Mouse (Mus musculus) stomach, embryonic 14.5 days (tissue): ENCODE measurements around the gene Myo16. TPM values are rescaled to one million over a fixed set of nuclear protein-coding genes. Genes with fewer than 3 reads are reported as not detected.

Experiments used
- ATAC-seq: fragments of 200-750 bp; cut with Nextera tagmentation; 2 replicates; pipeline ENCODE4 v1.8.0; 2017; ENCODE audit warnings: low read depth, moderate TSS enrichment; ENCODE audit not compliant: insufficient number of reproducible peaks, insufficient read depth, low FRiP score
- H3K27ac ChIP-seq: fragments of 300-500 bp; sonication (generic); 2 replicates; pipeline ENCODE4 v1.5.1; 2014; ENCODE audit warnings: mild to moderate bottlenecking, low read length, moderate library complexity, mixed read lengths
- H3K27me3 ChIP-seq: fragments of 300-500 bp; sonication (generic); 2 replicates; pipeline ENCODE4 v1.6.1; 2014; ENCODE audit warnings: low read length, control low read depth, mixed read lengths; ENCODE audit not compliant: control insufficient read depth, insufficient read depth
- H3K36me3 ChIP-seq: fragments of 300-500 bp; sonication (generic); 2 replicates; pipeline ENCODE4 v1.6.1; 2014; ENCODE audit warnings: mild to moderate bottlenecking, control low read depth, low read length, moderate library complexity, mixed read lengths; ENCODE audit not compliant: control insufficient read depth, insufficient read depth
- H3K4me1 ChIP-seq: fragments of 300-500 bp; sonication (generic); 2 replicates; pipeline ENCODE4 v1.6.1; 2014; ENCODE audit warnings: low read length, control low read depth, mixed read lengths; ENCODE audit not compliant: control insufficient read depth, insufficient read depth
- H3K4me2 ChIP-seq: fragments of 300-500 bp; sonication (generic); replicated peaks from 2 replicates; pipeline ENCODE4 v1.6.1; 2014; ENCODE audit warnings: low read depth, low read length, control low read depth
- H3K4me3 ChIP-seq: fragments of 300-500 bp; sonication (generic); 2 replicates; pipeline ENCODE4 v1.5.1; 2014; ENCODE audit warnings: low read depth, low read length, control low read depth
- H3K9ac ChIP-seq: fragments of 300-500 bp; sonication (generic); replicated peaks from 2 replicates; pipeline ENCODE4 v1.6.1; 2014; ENCODE audit warnings: low read depth, mild to moderate bottlenecking, control low read depth, low read length, moderate library complexity, mixed read lengths
- H3K9me3 ChIP-seq: fragments of 300-500 bp; sonication (generic); 2 replicates; pipeline ENCODE4 v1.6.1; 2016; ENCODE audit warnings: low read depth, low read length, control low read depth; ENCODE audit not compliant: control insufficient read depth
- WGBS: fragments of 180-500 bp; shearing (Covaris S2); extraction: QIAGEN DNeasy Blood & Tissue Kit; methylation state at CpG from one replicate; pipeline ENCODE4 v1.1.7; 2014; 5-methylcytosine and 5-hydroxymethylcytosine counted together
- polyA plus RNA-seq: library from polyadenylated mRNA; unstranded; fragments of >200 nt; fragmentation: Nextera tagmentation; extraction: Ambion mirVana; gene quantifications from 2 replicates; pipeline ENCODE4 v1.2.1, GENCODE M21; 2014

Myo16 gene
- polyA plus RNA-seq, result 5.1 and 6.4 TPM in 2 replicates

DNA sequence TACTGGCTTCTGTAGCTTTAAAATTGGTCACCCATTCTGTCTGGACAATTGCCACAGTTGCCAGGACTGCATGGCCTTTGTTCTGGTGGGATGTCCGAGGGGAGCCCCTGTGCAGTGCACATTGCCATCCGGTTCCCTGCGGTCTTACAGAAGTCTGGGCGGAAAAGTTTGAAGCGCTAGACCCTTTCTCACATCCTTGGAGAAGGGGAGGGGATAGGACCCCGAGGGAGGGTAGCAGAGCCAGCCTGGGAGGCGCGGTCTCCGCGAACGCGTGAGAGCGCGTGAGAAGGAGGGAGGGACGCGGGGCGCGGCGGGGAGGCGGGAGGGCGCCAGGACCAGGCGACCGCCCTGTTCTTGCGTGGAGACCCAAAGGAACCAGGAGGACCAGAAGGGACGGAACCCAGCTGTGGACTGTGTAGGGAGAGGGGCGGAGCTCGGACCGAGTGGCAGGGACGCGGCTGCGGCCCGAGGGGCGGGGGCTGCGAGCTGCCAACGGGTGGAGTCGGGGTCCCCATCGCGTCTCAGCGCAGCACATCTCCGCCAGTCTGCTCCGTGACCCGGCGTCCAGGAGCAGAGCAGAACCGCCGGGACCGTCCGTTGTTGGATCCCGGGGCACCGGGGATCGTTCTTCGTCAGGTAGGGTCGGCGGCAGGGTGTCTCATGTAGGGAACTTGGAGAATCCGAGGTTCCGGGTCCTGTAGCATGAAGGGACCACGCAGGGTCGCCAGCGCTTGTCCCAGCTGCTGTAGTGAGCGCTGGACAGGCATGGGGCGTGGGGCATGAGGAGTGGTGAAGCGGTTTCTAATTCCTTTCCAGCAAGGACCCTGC is at the start of gene Myo16:
Gene Myo16 (plus strand): TSS at position 301 of the 828 bp plus-strand sequence.
- WGBS, result under 1% methylated on average over 55 of the region's 61 CpGs
- Histone ChIP-seq H3K9me3 (no peaks in the 10 kb centered on the region), H3K4me1 (no peaks in the 10 kb centered on the region), H3K36me3 (no peaks in the 10 kb centered on the region), H3K9ac (peak within 1 kb of the TSS; percentile 31; the same call in 1 of the 2 replicates), H3K4me3 (peak within 1 kb of the TSS; percentile 37), H3K27ac (no peak within 1 kb of the TSS), H3K4me2 (peak within 1 kb of the TSS; percentile 65), H3K27me3 (0 out of 2 replicates have a peak, but pooled peaks cover 3% of the 10 kb centered on the region)
- peak; percentile 75 for ATAC-seq

DNA sequence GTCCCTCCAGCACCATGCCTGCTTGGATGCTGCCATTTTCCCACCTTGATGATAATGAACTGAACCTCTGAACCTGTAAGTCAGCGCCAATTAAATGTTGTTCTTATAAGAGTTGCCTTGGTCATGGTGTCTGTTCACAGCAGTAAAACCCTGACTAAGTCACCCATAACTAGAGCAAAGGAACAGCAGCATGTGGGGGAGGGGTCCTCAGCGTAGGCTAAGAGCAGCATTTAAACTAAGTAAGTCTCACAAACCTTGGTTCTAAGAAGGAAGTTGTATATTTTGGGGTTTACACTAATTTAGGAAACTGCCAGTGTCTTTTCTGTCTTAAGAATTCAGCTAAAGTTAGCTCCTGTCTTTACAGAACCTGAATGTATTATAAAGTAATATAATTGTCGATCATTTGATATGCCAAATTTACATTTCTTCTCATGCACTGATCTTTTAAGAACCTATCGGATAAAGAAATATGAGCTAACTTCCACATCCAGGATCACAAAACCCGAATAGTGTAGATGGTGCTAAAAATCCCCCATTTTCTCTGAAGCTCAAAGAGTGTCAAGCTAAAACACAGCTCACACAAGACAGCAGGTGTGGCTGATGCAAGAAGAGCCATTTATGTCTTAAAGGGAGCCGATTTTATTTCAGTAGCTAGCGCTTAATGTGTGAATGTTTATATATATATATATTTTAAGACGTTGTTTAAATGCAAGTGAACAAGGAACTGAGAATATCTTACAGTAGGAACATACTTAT is 45.0 kb upstream of the Myo16 start:
- no peaks in the 10 kb centered on the region for H3K4me1 ChIP-seq
- H3K27ac ChIP-seq, result no peak overlapping the region
- H3K36me3 ChIP-seq, result no peaks in the 10 kb centered on the region
- H3K9me3 ChIP-seq, result no peaks in the 10 kb centered on the region
- WGBS, result 84% methylated on average over 8 of the region's 8 CpGs
- no peaks in the 10 kb centered on the region for H3K27me3 ChIP-seq
- no peak for ATAC-seq
- H3K4me2 ChIP-seq, result no peak overlapping the region
- H3K9ac ChIP-seq, result no peak overlapping the region
- no peak overlapping the region for H3K4me3 ChIP-seq

DNA sequence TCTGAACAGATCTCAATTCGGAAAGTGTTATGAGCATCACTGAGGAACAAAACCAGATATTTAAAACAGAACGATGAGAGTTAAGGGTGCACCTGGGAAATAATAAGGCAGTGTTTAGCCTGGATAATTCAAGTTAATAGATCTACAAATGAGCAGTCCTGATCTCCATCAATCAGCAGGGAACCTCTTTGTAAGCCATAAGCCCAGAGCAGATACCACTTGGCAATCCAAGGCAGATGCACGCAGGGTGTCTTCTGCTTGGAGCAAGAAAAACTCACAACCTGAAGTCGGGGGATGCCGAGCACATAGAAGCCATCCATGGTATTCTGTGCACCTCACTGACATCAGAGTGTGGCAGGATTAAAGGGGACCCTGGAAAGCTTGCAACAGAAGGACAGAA is 31.0 kb upstream of the Myo16 start:
- ATAC-seq, result no peak

DNA sequence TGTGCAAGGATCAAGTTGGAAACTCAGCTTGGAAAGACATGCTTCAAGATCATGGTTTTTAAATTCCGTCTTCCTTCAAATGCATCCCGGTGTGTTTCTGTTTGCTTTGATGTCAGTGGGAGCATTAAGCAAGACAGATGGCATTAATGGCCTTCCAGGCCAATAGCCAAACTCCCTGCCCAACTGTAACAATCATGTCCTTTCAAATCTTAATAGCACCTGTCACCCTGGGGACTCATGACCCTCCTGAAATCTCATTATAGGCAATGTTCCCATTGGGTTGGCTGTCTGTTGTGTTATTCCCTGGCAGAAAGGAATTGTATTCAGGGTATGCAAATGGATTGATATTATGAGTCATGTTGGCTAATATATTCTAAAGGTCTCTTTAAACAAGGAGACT is 30.3 kb upstream of the Myo16 start:
- Histone ChIP-seq H3K27ac (no peak overlapping the region), H3K36me3 (no peaks in the 10 kb centered on the region), H3K4me1 (no peaks in the 10 kb centered on the region), H3K4me2 (no peak overlapping the region), H3K4me3 (no peak overlapping the region), H3K9me3 (no peaks in the 10 kb centered on the region), H3K9ac (no peak overlapping the region), H3K27me3 (no peaks in the 10 kb centered on the region)
- WGBS, result 56% methylated on average over 2 of the region's 2 CpGs
- ATAC-seq, result no peak

More for the DNA sequence above, 31.0 kb upstream of the Myo16 start:
- no peaks in the 10 kb centered on the region for H3K4me1 ChIP-seq
- no peak overlapping the region for H3K4me3 ChIP-seq
- 84% methylated on average over 5 of the region's 5 CpGs for WGBS
- H3K27me3 ChIP-seq, result no peaks in the 10 kb centered on the region
- H3K27ac ChIP-seq, result no peak overlapping the region
- no peak overlapping the region for H3K9ac ChIP-seq
- H3K4me2 ChIP-seq, result no peak overlapping the region
- no peaks in the 10 kb centered on the region for H3K9me3 ChIP-seq
- H3K36me3 ChIP-seq, result no peaks in the 10 kb centered on the region

DNA sequence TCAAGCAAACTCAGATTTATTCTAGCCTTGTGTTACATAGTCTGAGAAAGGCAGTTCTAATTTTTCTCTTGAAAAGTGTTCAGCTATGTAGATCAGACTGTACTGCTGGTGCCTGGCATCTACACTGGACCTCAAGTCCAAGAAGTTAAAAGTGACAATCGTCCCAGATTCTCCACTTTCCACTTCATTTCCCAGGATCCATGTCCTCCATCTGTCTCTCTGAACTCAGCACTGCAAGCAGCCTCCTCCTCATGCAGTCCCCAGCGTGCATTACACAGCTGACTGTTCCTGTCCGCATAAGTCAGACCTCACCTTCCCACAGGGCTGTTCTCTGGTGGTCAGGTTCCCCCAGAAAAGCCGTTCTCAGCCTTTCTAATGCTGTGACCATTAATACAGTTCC is 28.0 kb upstream of the Myo16 start:
- WGBS, result 78% methylated on average over 4 of the region's 4 CpGs
- no peaks in the 10 kb centered on the region for H3K27me3 ChIP-seq
- no peak overlapping the region for H3K4me2 ChIP-seq
- H3K9ac ChIP-seq, result no peak overlapping the region
- no peaks in the 10 kb centered on the region for H3K36me3 ChIP-seq
- no peak for ATAC-seq
- H3K4me1 ChIP-seq, result no peaks in the 10 kb centered on the region
- no peaks in the 10 kb centered on the region for H3K9me3 ChIP-seq
- no peak overlapping the region for H3K4me3 ChIP-seq
- H3K27ac ChIP-seq, result no peak overlapping the region

DNA sequence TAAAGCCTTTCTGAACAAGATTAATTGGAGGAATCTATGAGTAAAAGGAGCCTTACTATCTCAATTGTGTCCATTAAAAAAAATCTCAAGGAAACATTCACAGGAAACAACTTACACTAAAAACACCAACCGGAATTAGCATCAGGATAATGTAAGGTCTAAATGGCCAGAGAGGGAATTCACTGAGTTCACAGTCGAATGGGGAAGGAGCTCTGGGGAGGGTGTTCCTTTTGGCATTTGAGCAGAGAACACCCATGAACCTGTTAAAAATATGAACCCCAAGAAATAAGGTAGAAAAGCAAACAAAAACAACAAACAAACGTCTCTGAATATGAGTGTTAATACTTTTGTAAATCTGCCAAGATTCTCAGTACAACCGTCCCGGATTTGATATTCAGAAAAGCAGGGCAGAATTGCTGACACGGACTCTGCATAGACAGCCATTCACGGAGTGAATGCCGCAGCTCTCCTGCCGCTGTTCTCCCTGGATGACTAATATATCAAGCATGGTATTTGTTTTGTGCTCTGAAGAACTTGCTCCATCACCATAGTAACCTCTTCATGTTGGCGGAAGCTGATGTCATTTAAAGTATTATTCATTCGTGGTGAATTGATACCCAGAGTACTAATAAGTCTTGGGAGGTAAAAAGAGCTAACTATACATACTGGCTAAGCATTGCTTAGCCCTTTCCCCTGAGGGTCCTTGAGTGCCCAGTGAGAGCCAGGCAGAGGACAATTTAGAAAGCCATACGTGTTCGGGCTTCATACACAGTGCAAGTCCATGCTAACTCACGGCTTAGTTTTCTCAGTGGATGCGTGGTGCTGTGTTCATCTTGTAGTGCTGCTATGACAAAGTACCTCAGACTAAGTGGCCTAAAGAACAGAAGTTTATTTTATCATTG is 22.9 kb upstream of the Myo16 start:
- Histone ChIP-seq H3K4me3 (no peak overlapping the region), H3K9me3 (no peaks in the 10 kb centered on the region), H3K4me2 (no peak overlapping the region), H3K9ac (no peak overlapping the region), H3K4me1 (no peaks in the 10 kb centered on the region), H3K27me3 (no peaks in the 10 kb centered on the region), H3K36me3 (no peaks in the 10 kb centered on the region), H3K27ac (no peak overlapping the region)
- 55% methylated on average over 15 of the region's 15 CpGs for WGBS
- 0 out of 2 replicates have a peak, but pooled peaks have one; percentile 63 for ATAC-seq

DNA sequence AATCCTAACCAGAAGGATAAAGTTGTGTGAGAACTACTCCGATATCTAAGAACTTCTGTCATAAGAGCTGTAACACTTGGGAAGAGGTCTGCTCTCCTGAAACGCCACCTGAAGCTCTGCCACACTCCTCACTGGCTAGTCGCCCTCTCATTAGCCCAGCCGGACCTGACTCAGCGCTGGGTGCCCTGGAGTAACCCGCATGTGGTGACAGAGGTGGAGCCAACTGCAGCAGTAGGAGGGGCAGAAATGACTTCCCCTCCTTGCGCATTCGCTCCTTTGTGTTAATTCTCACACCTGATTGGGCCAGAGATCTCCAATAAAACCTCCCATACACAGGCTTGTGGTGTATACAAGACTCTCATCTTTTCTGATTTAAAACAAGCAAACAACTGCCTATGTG is 14.2 kb upstream of the Myo16 start:
- H3K4me2 ChIP-seq, result no peak overlapping the region
- no peaks in the 10 kb centered on the region for H3K9me3 ChIP-seq
- 26% methylated on average over 8 of the region's 8 CpGs for WGBS
- no peak for ATAC-seq
- no peak overlapping the region for H3K27ac ChIP-seq
- no peak overlapping the region for H3K9ac ChIP-seq
- no peaks in the 10 kb centered on the region for H3K27me3 ChIP-seq
- no peak overlapping the region for H3K4me3 ChIP-seq
- H3K4me1 ChIP-seq, result no peaks in the 10 kb centered on the region
- no peaks in the 10 kb centered on the region for H3K36me3 ChIP-seq

DNA sequence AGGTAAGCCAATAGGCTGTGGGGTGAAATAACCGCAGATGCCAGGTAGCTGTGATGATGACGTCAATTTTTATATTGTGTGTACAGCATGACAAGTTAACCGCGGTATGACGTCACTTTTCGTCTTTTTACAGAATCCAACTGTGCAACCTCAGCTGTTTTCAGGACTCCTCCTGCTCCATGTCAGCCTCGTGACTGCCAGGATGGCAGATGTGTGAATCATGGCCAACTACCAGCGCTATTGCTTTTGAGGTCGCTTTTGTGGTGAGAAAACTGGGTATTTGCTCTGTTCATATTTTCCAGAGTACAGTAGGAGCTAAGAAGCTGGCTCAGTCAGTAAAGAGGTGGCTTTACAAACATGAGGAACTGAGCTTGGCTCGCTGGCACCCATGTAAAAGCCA is 9.8 kb upstream of the Myo16 start:
- no peaks in the 10 kb centered on the region for H3K27me3 ChIP-seq
- no peak for ATAC-seq
- no peak overlapping the region for H3K27ac ChIP-seq
- no peak overlapping the region for H3K4me3 ChIP-seq
- H3K9me3 ChIP-seq, result no peaks in the 10 kb centered on the region
- no peaks in the 10 kb centered on the region for H3K36me3 ChIP-seq
- no peaks in the 10 kb centered on the region for H3K4me1 ChIP-seq
- H3K9ac ChIP-seq, result no peak overlapping the region
- H3K4me2 ChIP-seq, result no peak overlapping the region
- WGBS, result 86% methylated on average over 10 of the region's 10 CpGs
